Mouse (Mus musculus): ENCODE measurements around the gene BC048671. TPM values are rescaled to one million over a fixed set of nuclear protein-coding genes. Genes with fewer than 3 reads are reported as not detected.
A peak's percentile ranks its signal among the peaks of the same experiment; 100 is the strongest.

The BC048671 gene
- not detected in 2 replicates for polyA plus RNA-seq (2015; fragmentation: Nextera tagmentation; extraction: Ambion mirVana)

DNA sequence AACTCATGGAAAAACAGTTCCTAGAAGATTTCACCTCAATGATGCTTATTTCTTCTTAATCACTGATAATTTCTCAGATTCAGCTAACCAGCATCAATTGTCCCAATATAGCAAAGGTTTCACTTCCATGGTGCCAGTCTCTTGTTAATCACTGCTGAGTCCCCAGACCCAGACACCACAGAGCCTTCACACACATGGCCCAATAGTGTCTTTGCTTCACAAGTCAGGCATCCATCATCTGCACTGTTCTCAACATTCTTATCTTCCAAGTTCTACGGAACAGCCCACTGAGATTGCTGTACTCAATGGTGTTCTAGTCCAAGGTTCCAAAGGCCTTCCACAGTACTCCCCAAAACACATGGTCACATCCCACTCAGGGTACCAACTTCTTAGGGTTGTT, at the start of gene BC048671:
Gene BC048671 (plus strand): TSS at position 301 of the 400 bp plus-strand sequence.
- 93% methylated on average over 1 of the region's 1 CpGs for WGBS
- Histone ChIP-seq H3K27me3 (replicated peaks; ENCODE audit: control insufficient read depth, insufficient read depth, low read length) (no peaks in the 10 kb centered on the region), H3K36me3 (ENCODE audit: control insufficient read depth, insufficient read depth) (no peaks in the 10 kb centered on the region), H3K4me1 (replicated peaks; ENCODE audit: control insufficient read depth, insufficient read depth, low read length) (no peaks in the 10 kb centered on the region), H3K4me3 (ENCODE audit: low read depth, low read length) (no peak within 1 kb of the TSS), H3K4me2 (replicated peaks; ENCODE audit: low read depth) (no peak within 1 kb of the TSS), H3K9me3 (ENCODE audit: control insufficient read depth) (no peaks in the 10 kb centered on the region), H3K27ac (ENCODE audit: low read depth, low read length) (no peak within 1 kb of the TSS), H3K9ac (ENCODE audit: low read depth, low read length) (no peak within 1 kb of the TSS)
- no peak for ATAC-seq
- no peak for TF ChIP-seq CTCF (IDR thresholded peaks at IDR 0.05; ENCODE audit: low read depth)

DNA sequence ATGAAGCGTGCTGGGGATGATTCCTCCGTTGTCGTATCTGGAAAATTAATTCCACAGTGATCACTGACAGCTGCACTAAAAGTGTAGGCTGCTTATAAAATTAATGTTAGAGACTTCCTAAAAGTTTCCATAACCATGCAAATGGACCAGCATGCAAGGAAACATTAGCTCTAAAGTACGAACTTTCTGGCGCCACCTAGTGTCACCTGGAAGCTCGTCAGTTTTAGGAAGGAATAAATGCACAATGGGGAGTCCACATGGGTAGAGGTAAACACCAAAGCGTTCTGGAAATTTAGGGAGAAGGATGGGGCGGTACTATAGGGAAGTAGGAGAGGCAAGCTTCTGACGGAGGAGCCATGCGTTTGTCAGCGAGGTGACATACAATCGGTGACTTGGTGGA, 12.8 kb upstream of the BC048671 start:
- no peak overlapping the region for H3K27ac ChIP-seq (ENCODE audit: low read depth, low read length)
- H3K9me3 ChIP-seq (ENCODE audit: control insufficient read depth), result no peaks in the 10 kb centered on the region
- no peak overlapping the region for H3K4me2 ChIP-seq (replicated peaks; ENCODE audit: low read depth)
- H3K4me1 ChIP-seq (replicated peaks; ENCODE audit: control insufficient read depth, insufficient read depth, low read length), result no peaks in the 10 kb centered on the region
- H3K4me3 ChIP-seq (ENCODE audit: low read depth, low read length), result no peak overlapping the region
- TF ChIP-seq CTCF (IDR thresholded peaks at IDR 0.05; ENCODE audit: low read depth), result peak; percentile 56
- no peak overlapping the region for H3K9ac ChIP-seq (ENCODE audit: low read depth, low read length)
- ATAC-seq, result no peak
- WGBS, result 52% methylated on average over 12 of the region's 12 CpGs
- H3K27me3 ChIP-seq (replicated peaks; ENCODE audit: control insufficient read depth, insufficient read depth, low read length), result no peaks in the 10 kb centered on the region
- H3K36me3 ChIP-seq (ENCODE audit: control insufficient read depth, insufficient read depth), result no peaks in the 10 kb centered on the region

DNA sequence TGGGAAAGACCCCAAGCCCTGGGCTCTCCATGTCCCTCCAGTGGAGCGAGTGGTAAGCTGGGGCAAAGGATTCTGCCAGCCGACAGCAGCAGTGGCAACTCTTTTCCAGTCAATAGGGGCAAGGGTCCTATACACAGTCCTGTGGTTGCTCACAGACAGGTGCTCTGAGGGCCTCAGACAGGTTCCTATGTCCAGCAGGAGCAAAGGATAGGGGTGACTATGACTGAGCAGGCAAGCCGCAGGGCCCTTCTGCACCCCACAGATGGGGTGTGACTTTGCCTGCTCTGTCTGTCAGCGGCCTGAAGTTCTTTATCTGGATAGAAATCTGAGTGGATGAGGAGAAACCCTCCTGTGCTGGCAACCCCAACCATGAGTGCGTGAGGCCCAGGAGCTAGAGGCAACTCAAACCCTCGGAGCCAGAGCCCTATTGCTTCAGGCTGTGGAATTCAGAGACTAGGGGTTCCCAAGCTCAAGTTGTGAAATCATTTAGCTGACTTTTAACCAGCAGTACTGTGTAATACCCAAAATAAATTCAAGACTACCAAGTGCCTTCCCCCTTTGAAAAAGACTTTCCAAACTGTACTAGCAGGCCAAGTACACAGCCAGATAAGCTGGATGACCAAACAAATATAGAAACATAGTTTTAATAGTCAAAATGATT, 5.4 kb downstream of the BC048671 start:
- no peak overlapping the region for H3K4me3 ChIP-seq (ENCODE audit: low read depth, low read length)
- no peak overlapping the region for H3K27ac ChIP-seq (ENCODE audit: low read depth, low read length)
- WGBS, result 80% methylated on average over 6 of the region's 6 CpGs
- no peak overlapping the region for H3K9ac ChIP-seq (ENCODE audit: low read depth, low read length)
- H3K4me2 ChIP-seq (replicated peaks; ENCODE audit: low read depth), result no peak overlapping the region
- no peaks in the 10 kb centered on the region for H3K9me3 ChIP-seq (ENCODE audit: control insufficient read depth)
- ATAC-seq, result no peak
- H3K36me3 ChIP-seq (ENCODE audit: control insufficient read depth, insufficient read depth), result no peaks in the 10 kb centered on the region
- H3K27me3 ChIP-seq (replicated peaks; ENCODE audit: control insufficient read depth, insufficient read depth, low read length), result no peaks in the 10 kb centered on the region
- TF ChIP-seq CTCF (IDR thresholded peaks at IDR 0.05; ENCODE audit: low read depth), result no peak
- no peaks in the 10 kb centered on the region for H3K4me1 ChIP-seq (replicated peaks; ENCODE audit: control insufficient read depth, insufficient read depth, low read length)

DNA sequence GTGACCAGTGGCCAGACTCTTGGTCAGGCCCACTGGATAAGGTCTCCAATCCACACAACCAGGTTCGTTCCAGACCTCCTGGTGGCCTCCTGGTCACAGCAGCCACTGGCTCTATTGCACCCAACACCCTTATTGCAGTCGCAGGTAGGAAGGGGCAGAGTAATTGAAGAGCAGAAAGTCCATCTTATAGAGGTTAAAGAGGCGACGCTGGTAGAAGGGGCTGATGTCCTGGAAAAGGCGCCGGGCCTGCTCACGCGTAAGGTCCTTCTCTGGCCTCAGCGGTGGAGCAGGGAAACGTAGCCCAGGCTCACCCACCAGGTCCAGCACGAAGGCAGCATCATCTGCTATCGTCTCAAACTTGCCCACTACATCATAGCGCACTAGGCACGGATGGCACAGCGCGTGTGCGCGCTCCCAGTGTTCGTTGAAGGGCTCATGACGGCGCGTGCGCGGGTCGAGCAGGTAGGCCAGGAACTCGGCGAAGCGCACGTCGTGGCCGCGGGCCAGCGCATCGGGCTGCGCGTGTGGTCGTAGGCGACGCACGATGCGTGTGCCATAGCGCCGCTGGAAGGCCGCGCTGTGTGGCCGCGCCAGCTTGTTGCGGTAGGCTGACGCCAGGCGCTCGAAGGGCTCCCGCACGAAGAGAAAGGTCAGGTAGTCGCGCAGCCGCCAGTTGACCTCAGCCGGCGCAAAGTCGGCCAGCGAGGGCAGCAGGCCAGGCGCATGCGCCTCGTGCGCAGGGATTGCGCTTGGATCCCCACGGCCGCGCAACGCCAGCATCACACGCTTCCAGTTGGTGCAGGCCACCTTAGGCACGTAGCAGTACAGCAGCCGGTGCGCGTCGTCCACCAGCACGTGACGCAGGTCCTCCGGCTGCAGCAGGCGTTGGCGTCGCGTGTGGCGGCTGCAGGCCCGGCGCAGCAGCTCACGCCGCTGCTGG, 8.1 kb downstream of the BC048671 start:
- no peak overlapping the region for H3K4me2 ChIP-seq (replicated peaks; ENCODE audit: low read depth)
- H3K4me3 ChIP-seq (ENCODE audit: low read depth, low read length), result no peak overlapping the region
- no peaks in the 10 kb centered on the region for H3K9me3 ChIP-seq (ENCODE audit: control insufficient read depth)
- H3K4me1 ChIP-seq (replicated peaks; ENCODE audit: control insufficient read depth, insufficient read depth, low read length), result no peaks in the 10 kb centered on the region
- no peaks in the 10 kb centered on the region for H3K36me3 ChIP-seq (ENCODE audit: control insufficient read depth, insufficient read depth)
- no peaks in the 10 kb centered on the region for H3K27me3 ChIP-seq (replicated peaks; ENCODE audit: control insufficient read depth, insufficient read depth, low read length)
- 80% methylated on average over 87 of the region's 87 CpGs for WGBS
- no peak for ATAC-seq
- no peak overlapping the region for H3K27ac ChIP-seq (ENCODE audit: low read depth, low read length)
- no peak overlapping the region for H3K9ac ChIP-seq (ENCODE audit: low read depth, low read length)
- no peak for TF ChIP-seq CTCF (IDR thresholded peaks at IDR 0.05; ENCODE audit: low read depth)

DNA sequence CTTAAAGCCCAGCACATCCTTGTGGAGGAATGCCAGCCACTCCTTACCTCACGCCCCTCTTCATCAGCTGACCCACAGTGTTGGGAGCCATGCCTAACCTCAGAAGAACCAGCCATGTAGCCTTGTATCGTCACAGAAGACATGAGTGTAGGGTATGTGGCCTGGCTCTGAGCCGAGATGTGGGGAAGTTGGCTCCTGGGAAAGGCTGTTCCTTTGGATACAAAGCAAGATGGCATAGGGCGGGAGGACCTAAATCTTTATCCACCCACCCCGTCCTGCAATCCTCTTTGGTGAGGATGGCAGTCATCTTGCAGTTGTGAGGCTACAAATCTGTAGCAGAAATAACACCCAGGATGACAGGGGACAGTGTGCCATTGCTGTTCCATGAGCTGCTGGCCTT, 14.9 kb downstream of the BC048671 start:
- no peak overlapping the region for H3K9ac ChIP-seq (ENCODE audit: low read depth, low read length)
- TF ChIP-seq CTCF (IDR thresholded peaks at IDR 0.05; ENCODE audit: low read depth), result no peak
- no peaks in the 10 kb centered on the region for H3K9me3 ChIP-seq (ENCODE audit: control insufficient read depth)
- H3K4me1 ChIP-seq (replicated peaks; ENCODE audit: control insufficient read depth, insufficient read depth, low read length), result no peaks in the 10 kb centered on the region
- no peak overlapping the region for H3K27ac ChIP-seq (ENCODE audit: low read depth, low read length)
- no peak overlapping the region for H3K4me2 ChIP-seq (replicated peaks; ENCODE audit: low read depth)
- no peaks in the 10 kb centered on the region for H3K27me3 ChIP-seq (replicated peaks; ENCODE audit: control insufficient read depth, insufficient read depth, low read length)
- H3K36me3 ChIP-seq (ENCODE audit: control insufficient read depth, insufficient read depth), result no peaks in the 10 kb centered on the region
- no peak overlapping the region for H3K4me3 ChIP-seq (ENCODE audit: low read depth, low read length)
- ATAC-seq, result no peak
- 85% methylated on average over 5 of the region's 5 CpGs for WGBS

DNA sequence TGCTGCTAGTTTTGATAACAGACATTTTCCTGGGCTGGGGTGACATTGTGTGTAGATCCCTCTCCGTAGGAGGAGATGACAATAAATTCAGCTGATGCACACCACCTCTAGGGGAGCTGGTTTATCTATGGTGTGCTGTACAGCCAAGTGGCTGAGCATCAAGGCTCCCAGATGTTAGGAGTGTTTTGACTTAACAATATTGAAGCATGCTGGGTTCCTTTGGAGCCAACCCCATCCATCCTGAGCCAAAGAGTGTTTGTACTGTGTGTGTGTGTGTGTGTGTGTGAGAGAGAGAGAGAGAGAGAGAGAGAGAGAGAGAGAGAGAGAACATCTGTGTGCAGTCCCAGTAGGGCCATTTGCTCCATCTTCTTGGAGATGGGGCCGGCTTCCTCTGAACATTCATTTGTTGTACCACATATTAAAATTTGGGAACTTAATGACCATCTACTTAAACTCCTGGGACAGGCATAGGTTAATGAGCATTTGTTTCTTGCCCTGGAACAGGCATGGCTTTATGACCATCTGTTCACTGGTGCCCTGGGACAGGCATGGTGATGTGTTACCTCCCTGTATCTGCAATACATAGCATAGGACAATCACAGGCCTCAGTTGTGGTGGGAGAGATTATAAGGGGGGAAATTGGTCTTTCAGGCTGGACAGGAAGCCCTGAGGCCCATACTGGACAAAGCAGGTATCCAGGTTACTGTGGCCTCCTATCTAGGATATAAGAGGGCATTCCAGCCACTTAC, 16.7 kb downstream of the BC048671 start:
- H3K9ac ChIP-seq (ENCODE audit: low read depth, low read length), result no peak overlapping the region
- no peak overlapping the region for H3K4me2 ChIP-seq (replicated peaks; ENCODE audit: low read depth)
- 77% methylated on average over 2 of the region's 2 CpGs for WGBS
- ATAC-seq, result no peak
- no peak for TF ChIP-seq CTCF (IDR thresholded peaks at IDR 0.05; ENCODE audit: low read depth)
- H3K27ac ChIP-seq (ENCODE audit: low read depth, low read length), result no peak overlapping the region
- H3K4me1 ChIP-seq (replicated peaks; ENCODE audit: control insufficient read depth, insufficient read depth, low read length), result no peaks in the 10 kb centered on the region
- no peak overlapping the region for H3K4me3 ChIP-seq (ENCODE audit: low read depth, low read length)
- H3K27me3 ChIP-seq (replicated peaks; ENCODE audit: control insufficient read depth, insufficient read depth, low read length), result no peaks in the 10 kb centered on the region
- no peaks in the 10 kb centered on the region for H3K9me3 ChIP-seq (ENCODE audit: control insufficient read depth)
- no peaks in the 10 kb centered on the region for H3K36me3 ChIP-seq (ENCODE audit: control insufficient read depth, insufficient read depth)

Measured in intestine, postnatal 0 days (tissue).